Mouse (Mus musculus) heart, adult 8-10 months (tissue): Measurements from ENCODE around the gene Reep6. TPM values are rescaled to one million over a fixed set of nuclear protein-coding genes. Genes with fewer than 3 reads are reported as not detected.

Experiments
- DNase-seq: peaks from one replicate; pipeline ENCODE4 v3.0.0; 2022; ENCODE audit warnings: low spot score
- total RNA-seq, 4 experiments: library from RNA; stranded (reverse); gene quantifications; 2 replicates each; pipeline ENCODE4 v1.2.4; 2022

The Reep6 gene
- total RNA-seq, result 1 to 10 TPM; 3.1 to 7.6 (median 5.0) TPM

DNA sequence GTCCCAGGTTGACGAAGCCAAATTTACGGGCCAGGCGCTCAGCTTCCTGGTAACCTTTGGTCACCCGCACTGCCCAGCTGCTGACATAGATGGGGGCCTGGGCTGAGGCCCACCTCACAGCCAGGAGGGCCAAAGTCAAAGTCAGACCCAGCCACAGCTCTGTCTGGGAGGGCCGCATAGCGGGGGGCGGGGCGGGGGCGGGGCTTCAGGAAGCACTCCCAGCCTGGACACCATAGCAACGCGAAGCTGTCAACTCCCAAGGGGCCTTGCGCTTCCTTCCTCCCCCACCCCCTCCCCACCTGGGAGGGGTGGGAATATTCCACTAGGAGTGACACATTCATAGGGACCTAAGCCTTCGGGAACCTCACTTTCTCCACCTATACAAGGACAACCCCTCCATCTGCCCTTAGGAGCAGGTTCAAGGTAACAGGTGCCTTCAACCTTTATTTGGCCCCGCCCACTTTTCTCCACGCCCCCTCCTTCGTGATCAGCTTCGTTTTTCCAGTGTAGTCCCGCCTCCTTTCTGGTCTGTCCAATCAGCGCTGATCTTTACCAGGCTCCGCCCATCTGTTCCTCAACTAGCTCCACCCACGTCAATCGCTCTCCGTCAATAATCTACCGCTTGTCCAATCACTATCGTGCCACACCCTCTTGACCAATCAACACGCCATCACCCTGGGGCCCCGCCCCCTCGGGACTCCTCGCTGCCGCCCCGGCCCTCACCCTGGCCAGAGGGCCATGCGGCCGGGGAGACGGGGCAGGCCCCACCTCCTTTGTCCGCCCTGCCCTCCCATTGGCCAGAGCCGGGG, at the start of gene Reep6, which contains the start of gene Pcsk4:
TSS of gene Reep6 (plus strand) at position 681 of the 809 bp plus-strand sequence.
TSS of gene Pcsk4 (minus strand) at position 226 of the 809 bp plus-strand sequence.
- peak; percentile 91 for DNase-seq

DNA sequence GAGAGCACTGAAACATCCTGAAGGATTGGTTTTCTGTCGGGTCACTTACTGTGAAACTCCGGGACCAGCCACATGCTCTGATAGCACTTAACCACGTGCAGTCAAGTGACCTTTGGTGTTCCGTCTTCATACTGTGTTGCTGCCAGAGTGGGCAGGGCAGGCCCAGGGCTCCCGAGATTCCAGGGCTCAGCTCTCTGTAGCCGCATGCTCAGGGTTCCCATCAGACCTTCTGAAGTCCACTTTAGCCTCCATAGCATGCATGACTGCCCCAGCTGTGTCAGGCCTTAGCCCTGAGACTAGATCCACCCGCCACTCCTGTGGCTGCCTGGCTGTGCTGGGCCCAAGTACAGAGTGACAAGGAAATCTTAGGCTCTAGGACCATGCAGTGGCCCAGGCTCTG, 48.4 kb upstream of the Reep6 start:
- peak; percentile 64 for DNase-seq

GRCm38 (mm10) chr10:80281921-80282371, 47.8 kb upstream of the Reep6 start:
- DNase-seq, result no peak

- DNase-seq, result no peak
Observed at GRCm38 (mm10) chr10:80282481-80283441, 47.0 kb upstream of the Reep6 start.

DNA sequence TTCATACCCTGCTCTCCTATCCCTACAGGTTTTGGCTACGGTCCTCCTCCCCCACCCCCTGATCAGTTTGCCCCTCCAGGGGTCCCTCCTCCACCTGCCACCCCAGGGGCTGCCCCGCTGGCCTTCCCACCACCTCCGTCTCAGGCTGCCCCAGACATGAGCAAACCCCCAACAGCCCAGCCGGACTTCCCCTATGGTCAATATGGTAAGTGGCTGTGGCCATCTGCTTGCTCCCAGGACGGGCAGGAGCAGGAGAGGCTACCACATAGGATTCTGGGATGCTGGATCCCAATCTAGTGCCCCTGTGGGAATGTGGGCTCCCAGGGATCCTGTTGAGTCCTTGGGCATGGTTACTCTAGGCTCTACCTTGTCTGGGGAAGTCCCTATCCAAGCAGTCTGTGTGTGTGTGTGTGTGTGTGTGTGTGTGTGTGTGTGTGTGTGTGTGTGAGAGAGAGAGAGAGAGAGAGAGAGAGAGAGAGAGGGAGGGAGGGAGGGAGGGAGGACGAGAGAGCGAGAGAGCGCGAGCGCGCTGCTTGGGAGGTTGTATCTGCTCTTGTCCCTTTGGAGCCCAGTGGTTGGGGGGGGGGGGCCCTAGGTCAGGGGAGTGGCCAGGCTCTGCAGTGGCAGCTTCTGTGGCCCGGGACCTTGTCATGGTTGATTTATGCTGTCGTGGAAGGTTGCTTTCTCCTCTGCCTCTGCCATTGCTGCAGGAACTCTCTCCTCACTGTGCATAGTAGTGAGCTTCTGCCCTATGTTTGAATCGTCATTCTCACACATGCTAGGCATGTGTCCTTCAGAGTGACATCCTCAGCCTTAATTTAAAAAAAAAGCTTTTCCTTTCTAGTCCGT, 44.3 kb upstream of the Reep6 start:
- no peak for DNase-seq

- DNase-seq, result no peak
Observed at GRCm38 (mm10) chr10:80288097-80288496, 41.7 kb upstream of the Reep6 start.

DNA sequence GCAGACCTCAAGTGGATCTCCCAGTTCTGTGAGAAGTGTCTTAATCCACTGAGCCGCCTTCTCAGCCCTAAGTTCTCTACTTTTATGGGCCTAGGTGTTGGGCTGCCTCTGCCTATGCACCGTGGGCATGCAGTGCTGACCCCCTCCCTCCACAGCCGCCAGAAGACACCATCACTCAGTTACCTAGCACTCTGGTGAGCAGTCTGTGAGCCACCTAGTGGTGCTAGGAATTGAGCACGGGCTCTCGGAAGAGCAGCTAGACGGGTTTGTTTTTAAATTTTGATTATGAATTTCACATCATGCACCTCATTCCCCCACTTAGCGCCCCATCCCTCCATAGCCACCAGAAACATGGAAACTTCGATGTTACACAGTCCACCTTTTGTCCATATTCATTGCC, 41.1 kb upstream of the Reep6 start:
- no peak for DNase-seq

- DNase-seq, result peak; percentile 91
Observed at GRCm38 (mm10) chr10:80292251-80293146, 37.3 kb upstream of the Reep6 start, which contains the start of gene Rps15. TSS of gene Rps15 (plus strand) at chr10:80292453.

- DNase-seq, result no peak
Observed at GRCm38 (mm10) chr10:80293325-80293724, 36.4 kb upstream of the Reep6 start.

DNA sequence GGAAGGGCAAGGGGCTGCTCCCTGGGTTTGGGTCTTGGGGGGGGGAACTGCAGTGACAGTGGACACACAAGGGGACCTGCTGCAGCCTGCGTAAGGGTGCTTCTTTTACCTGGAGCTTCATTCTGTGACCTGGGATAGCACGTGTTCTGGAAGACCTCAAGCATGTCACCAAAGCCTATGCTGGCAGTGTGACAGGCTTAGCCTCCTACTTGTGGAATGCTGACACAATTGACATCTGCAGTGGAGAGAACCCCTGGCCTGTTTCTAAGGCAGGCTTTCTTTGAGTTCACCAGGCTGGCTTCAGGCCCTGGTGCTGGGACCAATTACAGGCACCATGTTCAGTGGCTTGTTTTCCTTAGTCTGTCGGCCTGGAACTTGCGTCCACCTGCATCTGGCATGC, 35.4 kb upstream of the Reep6 start:
- no peak for DNase-seq

DNA sequence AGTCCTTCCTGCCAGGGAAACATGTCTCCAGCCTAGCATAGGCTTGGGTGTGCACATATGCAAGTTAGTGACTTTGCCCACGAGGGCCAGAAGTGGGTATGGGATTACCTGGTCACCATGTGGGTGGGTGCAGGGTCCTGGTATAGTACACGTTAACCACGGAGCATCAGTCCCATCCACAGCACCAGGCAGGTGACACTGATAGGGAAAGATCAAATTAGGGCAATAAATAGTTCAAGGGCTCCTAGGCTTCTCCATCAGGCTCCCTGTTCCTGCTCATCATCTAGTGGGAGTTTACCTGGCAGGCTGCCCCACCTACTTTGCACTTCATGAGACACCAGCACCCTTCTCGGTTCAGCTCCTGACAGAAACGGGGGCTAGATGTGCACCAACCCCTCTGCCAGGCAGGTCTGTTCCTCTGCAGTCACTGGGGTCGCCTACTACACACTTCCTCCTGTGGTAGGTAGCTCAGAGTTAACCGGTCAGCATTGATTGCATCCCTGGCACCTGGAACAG, 34.9 kb upstream of the Reep6 start:
- DNase-seq, result no peak

DNA sequence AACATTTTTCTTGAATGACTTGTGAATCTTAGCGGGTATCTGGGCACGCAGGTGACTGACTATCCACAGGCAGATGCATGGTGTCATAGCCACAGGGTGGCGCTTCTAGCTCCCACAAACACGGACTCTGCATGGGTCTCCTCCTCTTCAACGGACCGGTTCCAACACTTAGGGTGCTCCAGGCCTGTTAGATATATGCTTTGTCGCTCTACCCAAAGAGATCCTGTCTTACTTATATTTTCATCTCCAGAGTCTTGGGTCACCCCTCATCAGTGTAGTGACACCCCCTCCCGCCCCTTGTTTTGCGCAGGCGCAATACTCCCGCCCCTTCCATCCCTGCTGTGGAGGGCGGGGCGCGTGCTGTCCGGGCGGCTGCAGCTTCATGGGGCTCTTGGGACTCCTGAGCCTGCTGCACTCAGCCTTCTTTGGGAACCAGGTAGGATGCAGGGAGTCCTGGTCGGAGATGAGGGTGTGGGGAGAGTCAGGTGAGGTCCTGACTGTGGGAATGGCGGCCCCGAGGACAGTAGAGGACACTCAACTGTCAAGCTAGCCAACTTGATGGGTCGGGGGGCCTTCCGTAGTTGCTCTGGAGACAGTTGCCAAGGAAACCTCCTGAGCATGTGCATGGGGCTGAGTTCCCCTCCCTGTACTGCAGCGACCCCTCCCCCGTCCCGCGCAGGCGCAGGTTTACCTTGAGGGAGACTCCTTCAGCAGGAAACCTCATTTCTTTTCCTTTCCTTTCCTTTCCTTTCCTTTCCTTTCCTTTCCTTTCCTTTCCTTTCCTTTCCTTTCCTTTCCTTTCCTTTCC, 33.9 kb upstream of the Reep6 start, which contains the start of gene Apc2:
TSS of gene Apc2 (plus strand) at position 360 of the 808 bp plus-strand sequence.
- peak; percentile 77 for DNase-seq

- no peak for DNase-seq
Observed at GRCm38 (mm10) chr10:80296824-80297223, 32.9 kb upstream of the Reep6 start.

- DNase-seq, result no peak
Observed at GRCm38 (mm10) chr10:80297526-80298133, 32.1 kb upstream of the Reep6 start.

- DNase-seq, result no peak
Observed at GRCm38 (mm10) chr10:80298571-80299281, 31.0 kb upstream of the Reep6 start.

DNA sequence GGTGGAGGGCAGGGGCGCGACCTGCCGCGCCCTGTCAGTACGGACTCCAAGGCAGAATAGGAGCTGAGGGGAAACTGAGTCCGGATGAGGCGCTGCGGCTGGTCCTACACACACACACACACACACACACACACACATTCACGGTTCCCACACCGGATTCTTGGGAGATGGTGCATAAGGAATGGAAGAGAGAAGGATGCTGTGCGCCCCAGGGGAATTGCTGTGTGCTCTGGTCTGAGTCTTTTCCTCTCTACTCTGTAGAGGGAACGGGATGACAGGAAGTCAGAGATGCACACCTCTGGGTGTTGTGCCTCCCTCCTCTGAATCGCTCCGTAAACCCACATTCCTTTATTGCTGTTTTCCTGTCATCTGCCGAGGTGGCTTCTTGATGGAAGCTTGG, 30.5 kb upstream of the Reep6 start:
- DNase-seq, result no peak

- DNase-seq, result no peak
Observed at GRCm38 (mm10) chr10:80299824-80300223, 29.9 kb upstream of the Reep6 start.

DNA sequence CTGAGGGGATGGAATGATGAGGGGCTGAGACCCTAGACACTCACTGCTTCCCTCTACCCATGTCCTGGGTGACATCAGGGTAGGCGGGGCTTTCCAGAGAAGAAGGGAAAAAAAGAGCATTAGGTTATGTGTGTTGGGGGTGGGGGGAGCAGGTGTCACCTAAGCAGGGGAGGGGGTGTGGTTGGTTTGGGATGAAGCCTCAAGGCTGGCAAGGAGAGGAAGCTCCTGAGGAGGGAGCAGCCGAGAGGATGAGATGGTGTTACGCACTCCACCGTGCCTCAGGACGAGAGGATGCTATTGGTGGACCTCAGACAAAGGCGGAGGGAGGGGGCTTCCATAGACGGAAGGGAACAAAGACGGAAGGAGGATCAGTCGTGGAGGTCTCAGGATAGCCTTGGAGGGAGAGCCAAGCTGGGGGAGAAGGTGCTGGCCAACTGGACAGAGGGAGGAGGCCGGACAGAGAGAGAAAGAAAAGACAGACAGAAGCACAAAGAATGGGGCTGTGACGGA, 29.0 kb upstream of the Reep6 start:
- DNase-seq, result no peak
